Mouse (Mus musculus) embryonic facial prominence, embryonic 10.5 days (tissue): ENCODE measurements at regions not wholly inside any gene's neighbourhood (a gene's known extent, or its start where the extent isn't known, plus 50 kb on each side); places are given as distances from the start of the nearest gene placed in this dataset.

Experiments
- DNase-seq: peaks from one replicate; pipeline ENCODE4 v3.0.0-alpha.2; 2017; ENCODE audit warnings: low spot score
- H3K27ac ChIP-seq: fragments of 300-500 bp; sonication (generic); replicated peaks from 2 replicates; pipeline ENCODE4 v1.5.1; 2016; ENCODE audit warnings: mild to moderate bottlenecking
- H3K27me3 ChIP-seq: fragments of 300-500 bp; sonication (generic); replicated peaks from 2 replicates; pipeline ENCODE4 v1.6.1; 2016; ENCODE audit warnings: low read depth, mild to moderate bottlenecking; ENCODE audit not compliant: poor library complexity, severe bottlenecking
- H3K36me3 ChIP-seq: fragments of 300-500 bp; sonication (generic); replicated peaks from 2 replicates; pipeline ENCODE4 v1.6.1; 2016; ENCODE audit warnings: mild to moderate bottlenecking, moderate library complexity
- H3K4me1 ChIP-seq: fragments of 300-500 bp; sonication (generic); 2 replicates; pipeline ENCODE4 v1.6.1; 2016
- H3K4me3 ChIP-seq: fragments of 300-500 bp; sonication (generic); 2 replicates; pipeline ENCODE4 v1.5.1; 2016; ENCODE audit warnings: mild to moderate bottlenecking, moderate library complexity
- H3K9me3 ChIP-seq: fragments of 300-500 bp; sonication (generic); 2 replicates; pipeline ENCODE4 v1.6.1; 2016; ENCODE audit warnings: mild to moderate bottlenecking
- whole genome bisulfite sequencing: fragments of 180-500 bp; shearing (Covaris S2); methylation state at CpG from one replicate; pipeline ENCODE4 v1.1.7; 2016; 5-methylcytosine and 5-hydroxymethylcytosine counted together

DNA sequence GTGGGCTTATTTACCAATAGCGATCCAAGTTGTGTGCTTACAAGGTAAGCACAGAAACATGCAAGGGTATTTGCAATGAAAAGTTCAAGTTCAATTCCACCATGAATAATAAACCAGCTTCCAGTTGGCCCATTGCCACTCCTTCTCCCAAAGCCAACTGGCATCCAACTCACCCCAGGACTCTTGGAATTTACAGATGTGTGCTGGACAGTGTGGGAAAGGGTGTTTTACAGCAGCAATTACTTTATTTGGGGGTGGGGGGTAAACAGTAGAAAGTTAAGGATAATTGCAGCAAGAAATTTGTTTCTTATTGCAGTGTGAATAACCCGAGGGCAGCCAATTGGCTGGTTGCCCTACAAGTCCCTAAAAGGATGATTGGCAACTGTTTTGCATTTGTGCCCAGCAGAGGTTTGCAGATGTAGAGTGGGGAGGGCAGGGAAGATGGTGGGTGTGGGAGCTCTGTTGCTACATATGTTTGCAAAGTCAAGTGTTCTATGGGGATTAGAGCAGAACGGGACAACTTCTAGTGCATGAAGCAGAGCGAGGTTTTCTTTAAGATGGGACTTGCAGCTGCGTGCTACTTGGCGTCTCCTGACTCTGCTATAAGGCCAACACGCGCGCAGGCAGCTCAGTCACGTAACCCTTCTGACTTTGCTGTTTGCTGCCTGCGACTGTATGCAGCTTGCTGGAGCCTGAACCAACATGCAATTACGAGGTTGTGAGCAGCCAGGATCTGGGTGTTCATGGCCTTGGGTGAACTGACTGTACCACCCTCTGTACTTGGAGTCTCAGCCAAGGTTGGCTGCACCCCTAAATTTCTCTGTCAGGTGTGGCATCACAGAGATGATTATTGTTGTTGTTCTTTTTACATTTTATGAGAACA is 271.9 kb downstream of the Map2k6 start:
- H3K36me3 ChIP-seq = no peaks in the 10 kb centered on the region
- no peaks in the 10 kb centered on the region for H3K27me3 ChIP-seq
- 89% methylated on average over 12 of the region's 12 CpGs for WGBS
- H3K9me3 ChIP-seq = no peaks in the 10 kb centered on the region
- H3K4me1 ChIP-seq = 0 out of 2 replicates have a peak, but pooled peaks cover 5% of the 10 kb centered on the region
- no peak for DNase-seq
- H3K27ac ChIP-seq = no peak overlapping the region
- H3K4me3 ChIP-seq = no peak overlapping the region

DNA sequence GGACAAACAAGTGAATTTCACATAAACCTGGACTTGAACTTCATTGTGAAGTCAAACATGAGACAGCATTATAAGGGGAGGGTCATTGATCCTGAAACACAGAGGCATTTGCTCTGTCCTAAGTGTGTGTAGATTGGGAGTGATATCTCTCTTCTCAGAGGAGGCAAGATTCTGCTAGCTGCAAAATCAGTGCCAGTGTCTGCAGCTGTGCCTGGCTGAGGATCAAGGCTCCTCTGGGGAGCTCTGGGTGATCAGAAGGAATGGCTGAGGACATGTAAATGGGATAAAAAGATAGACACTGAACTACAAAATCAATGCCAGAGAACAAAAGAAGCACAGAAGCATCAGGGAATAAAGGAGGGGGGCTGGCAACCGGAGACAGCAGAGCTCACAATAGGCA is 274.0 kb downstream of the Map2k6 start:
- H3K4me3 ChIP-seq = no peak overlapping the region
- no peaks in the 10 kb centered on the region for H3K4me1 ChIP-seq
- 44% methylated on average over 1 of the region's 1 CpGs for WGBS
- H3K27ac ChIP-seq = no peak overlapping the region
- no peaks in the 10 kb centered on the region for H3K9me3 ChIP-seq
- H3K27me3 ChIP-seq = no peaks in the 10 kb centered on the region
- H3K36me3 ChIP-seq = no peaks in the 10 kb centered on the region
- no peak for DNase-seq

DNA sequence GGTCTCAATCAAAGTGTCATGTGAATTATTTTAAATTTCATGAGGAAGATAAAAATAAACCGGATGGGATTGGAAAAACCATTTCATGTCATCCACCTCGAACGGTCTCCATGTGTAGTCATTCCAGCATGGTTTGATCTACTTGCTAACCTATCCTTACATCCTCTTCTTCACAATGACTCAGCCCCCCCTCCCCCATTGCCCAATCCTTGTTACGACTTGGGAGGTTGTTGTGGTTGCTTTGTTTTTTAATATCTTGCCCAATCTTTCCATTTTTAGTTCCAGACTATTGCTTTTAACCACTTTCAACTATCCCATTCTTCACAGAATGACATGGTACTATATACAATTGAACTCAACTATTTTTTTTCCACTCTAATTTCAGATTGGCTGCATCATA is 275.0 kb upstream of the Kcnj16 start:
- H3K4me1 ChIP-seq = no peaks in the 10 kb centered on the region
- no peak overlapping the region for H3K4me3 ChIP-seq
- H3K9me3 ChIP-seq = no peaks in the 10 kb centered on the region
- 83% methylated on average over 4 of the region's 4 CpGs for WGBS
- H3K36me3 ChIP-seq = no peaks in the 10 kb centered on the region
- H3K27ac ChIP-seq = no peak overlapping the region
- no peak for DNase-seq
- no peaks in the 10 kb centered on the region for H3K27me3 ChIP-seq

DNA sequence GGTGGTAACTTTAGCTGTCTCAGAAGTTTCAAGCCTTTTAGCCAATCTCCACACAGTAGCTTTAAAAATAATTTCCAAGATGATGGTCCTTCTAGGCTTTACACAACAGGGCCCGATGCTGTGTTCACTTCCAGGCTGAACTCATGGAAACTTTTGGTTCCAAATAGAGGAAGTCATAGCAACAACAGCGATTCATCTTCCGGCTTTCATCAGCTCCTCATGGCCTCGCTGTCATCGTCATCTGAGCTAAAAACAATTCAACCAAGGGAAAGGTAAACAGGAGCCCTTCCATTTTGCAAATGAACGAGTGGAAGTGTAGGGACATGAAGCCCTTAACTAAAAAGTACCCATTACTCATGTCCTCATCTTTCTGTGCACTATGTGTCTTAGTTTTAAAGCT is 270.8 kb upstream of the Kcnj16 start:
- Histone ChIP-seq H3K27me3 (no peaks in the 10 kb centered on the region), H3K36me3 (no peaks in the 10 kb centered on the region), H3K4me1 (no peaks in the 10 kb centered on the region), H3K27ac (no peak overlapping the region), H3K9me3 (no peaks in the 10 kb centered on the region), H3K4me3 (no peak overlapping the region)
- DNase-seq = no peak
- WGBS = 88% methylated on average over 6 of the region's 6 CpGs

DNA sequence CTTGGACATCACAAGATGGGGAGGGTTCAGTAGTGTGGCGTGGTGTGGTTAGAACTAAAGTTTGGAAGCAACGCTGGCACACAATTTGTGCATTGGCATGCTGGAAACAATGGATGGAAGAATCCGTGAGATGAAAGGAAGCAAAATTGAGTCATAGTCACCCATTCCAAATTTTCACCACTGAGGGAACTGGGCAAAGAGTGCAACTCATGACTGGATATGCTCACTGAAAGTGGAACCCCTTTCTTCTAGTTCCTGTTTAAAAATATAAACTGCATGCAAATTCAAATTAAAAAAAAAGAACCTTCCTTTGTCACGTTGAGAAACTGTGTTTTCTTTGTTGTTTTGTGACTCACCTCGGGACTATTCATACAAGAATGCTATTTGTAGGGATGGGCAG is 269.5 kb upstream of the Kcnj16 start:
- H3K36me3 ChIP-seq = no peaks in the 10 kb centered on the region
- H3K9me3 ChIP-seq = no peaks in the 10 kb centered on the region
- H3K4me3 ChIP-seq = no peak overlapping the region
- H3K27ac ChIP-seq = no peak overlapping the region
- DNase-seq = no peak
- no peaks in the 10 kb centered on the region for H3K27me3 ChIP-seq
- H3K4me1 ChIP-seq = no peaks in the 10 kb centered on the region
- WGBS = 85% methylated on average over 5 of the region's 5 CpGs

DNA sequence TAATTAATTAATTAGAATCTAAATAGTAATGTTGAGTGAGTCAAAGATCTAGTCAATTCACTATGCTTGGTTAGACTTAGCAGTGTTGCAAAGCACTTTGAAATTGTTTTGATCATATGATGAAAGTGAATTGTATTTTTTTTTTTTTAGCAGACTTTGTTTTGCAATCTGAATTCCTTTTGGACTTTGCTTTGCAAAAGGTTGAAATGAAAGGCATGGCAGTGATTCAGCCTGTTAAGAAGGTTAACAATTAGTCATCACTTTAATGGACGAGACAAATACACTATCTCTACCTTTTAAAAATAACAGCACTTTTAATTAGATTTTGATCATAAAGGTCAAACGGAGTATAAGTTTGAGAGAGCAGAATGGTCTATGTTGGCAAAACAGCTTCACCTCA is 266.9 kb upstream of the Kcnj16 start:
- Histone ChIP-seq H3K4me1 (no peaks in the 10 kb centered on the region), H3K27me3 (no peaks in the 10 kb centered on the region), H3K27ac (no peak overlapping the region), H3K36me3 (no peaks in the 10 kb centered on the region), H3K4me3 (no peak overlapping the region), H3K9me3 (no peaks in the 10 kb centered on the region)
- 87% methylated on average over 2 of the region's 2 CpGs for WGBS
- no peak for DNase-seq

DNA sequence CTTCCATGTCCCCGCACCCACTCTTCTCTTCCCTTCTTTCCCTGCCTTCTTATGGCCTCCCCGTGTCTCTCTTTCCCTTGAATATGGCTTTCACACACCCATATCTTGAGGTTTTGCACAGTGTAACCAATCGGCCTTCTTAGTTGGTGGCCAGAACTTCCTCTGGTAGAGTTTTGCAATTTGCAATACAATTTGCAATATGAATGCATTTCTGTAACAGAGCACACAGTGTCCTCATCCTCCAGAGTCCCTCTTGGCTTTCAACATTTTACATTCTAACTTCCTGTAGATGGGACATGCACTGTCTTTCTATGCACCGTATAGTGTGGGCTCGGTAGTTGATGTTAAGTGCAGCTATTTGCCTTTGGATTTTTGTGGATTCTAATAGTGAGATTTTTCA is 265.7 kb upstream of the Kcnj16 start:
- WGBS = 92% methylated on average over 5 of the region's 5 CpGs
- Histone ChIP-seq H3K27me3 (no peaks in the 10 kb centered on the region), H3K36me3 (no peaks in the 10 kb centered on the region), H3K9me3 (no peaks in the 10 kb centered on the region), H3K4me3 (no peak overlapping the region), H3K27ac (no peak overlapping the region), H3K4me1 (no peaks in the 10 kb centered on the region)
- no peak for DNase-seq

DNA sequence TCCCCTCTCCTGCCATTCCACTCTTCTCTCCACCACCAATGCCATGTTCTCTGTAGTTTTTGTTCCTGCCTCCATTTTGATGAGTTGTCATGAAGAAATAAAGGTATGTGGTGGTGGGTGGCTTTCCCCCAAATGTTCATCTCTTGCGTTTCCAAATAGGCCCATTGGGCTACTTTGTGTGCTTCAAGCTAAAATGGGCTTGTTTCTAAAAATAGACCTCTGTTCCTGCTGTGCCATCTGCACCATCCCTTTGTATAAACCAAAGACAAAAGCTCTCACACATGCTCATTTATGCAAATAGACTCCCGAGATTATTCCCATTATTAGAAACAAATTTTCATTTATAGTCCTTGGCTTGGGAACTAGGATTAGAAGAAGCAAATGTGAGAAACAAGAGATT is 264.3 kb upstream of the Kcnj16 start:
- WGBS = 83% methylated on average over 2 of the region's 2 CpGs
- Histone ChIP-seq H3K27ac (no peak overlapping the region), H3K36me3 (no peaks in the 10 kb centered on the region), H3K9me3 (no peaks in the 10 kb centered on the region), H3K27me3 (no peaks in the 10 kb centered on the region), H3K4me3 (no peak overlapping the region), H3K4me1 (no peaks in the 10 kb centered on the region)
- no peak for DNase-seq

DNA sequence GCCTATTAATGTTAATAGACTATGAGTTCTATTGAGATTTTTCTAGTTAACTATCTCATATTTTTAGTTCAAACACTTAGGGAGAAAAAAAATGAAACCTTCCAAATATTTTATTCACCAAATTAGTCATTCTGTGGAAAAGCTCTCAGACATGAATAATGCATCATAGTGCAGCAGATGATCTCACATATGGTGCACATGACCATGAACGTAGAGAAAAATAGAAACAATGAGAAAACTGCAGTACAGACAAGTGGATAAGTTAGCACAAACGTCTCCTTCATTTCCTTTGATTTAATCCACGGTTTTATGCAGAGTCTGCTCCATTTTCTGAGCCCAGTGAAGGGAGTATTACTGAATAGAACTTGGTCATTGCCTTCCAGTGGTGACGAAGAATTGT is 260.5 kb upstream of the Kcnj16 start:
- H3K27ac ChIP-seq = no peak overlapping the region
- WGBS = 88% methylated on average over 4 of the region's 4 CpGs
- no peaks in the 10 kb centered on the region for H3K4me1 ChIP-seq
- no peak for DNase-seq
- no peak overlapping the region for H3K4me3 ChIP-seq
- no peaks in the 10 kb centered on the region for H3K27me3 ChIP-seq
- H3K9me3 ChIP-seq = no peaks in the 10 kb centered on the region
- no peaks in the 10 kb centered on the region for H3K36me3 ChIP-seq

DNA sequence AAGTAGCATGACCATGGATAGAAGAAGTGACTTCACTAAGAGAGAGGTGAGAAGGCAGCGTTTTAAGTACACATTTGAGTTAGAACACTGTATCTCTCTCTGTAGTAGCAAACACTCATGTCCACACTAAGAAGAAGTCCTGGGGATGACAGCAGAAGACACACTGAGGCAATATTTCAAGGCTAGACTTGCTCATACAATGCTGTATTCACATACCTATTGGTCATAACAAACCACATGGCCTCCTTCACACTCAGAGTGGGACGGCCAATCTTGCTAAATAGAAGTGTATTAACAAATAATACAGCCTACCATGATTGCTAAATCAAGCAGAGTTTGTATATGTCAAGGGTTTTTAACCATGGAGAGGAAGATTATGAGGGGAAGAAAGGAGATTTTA is 252.5 kb upstream of the Kcnj16 start:
- Histone ChIP-seq H3K27me3 (no peaks in the 10 kb centered on the region), H3K36me3 (no peaks in the 10 kb centered on the region), H3K4me1 (no peaks in the 10 kb centered on the region), H3K4me3 (no peak overlapping the region), H3K27ac (no peak overlapping the region), H3K9me3 (no peaks in the 10 kb centered on the region)
- 81% methylated on average over 2 of the region's 2 CpGs for WGBS
- no peak for DNase-seq

DNA sequence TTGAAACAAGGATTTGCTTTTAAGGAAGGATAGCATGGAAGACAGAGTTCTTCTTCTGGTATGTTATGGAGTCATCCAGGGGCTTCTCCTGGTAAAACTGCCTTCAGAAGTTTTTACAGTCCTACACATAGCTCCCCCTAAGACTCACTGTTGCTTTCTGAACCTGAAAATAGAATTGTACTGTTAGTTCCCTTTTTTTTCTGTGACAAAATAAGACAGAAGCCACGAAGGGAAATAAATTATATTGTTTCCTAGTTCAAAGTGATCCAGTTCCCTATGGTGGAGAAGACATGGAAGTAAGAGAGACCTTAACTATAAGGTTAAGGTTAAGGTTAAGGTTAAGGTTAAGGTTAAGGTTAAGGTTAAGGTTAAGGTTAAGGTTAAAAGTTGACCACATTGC is 251.5 kb upstream of the Kcnj16 start:
- DNase-seq = no peak
- Histone ChIP-seq H3K27ac (no peak overlapping the region), H3K9me3 (no peaks in the 10 kb centered on the region), H3K4me3 (no peak overlapping the region), H3K4me1 (no peaks in the 10 kb centered on the region), H3K36me3 (no peaks in the 10 kb centered on the region), H3K27me3 (no peaks in the 10 kb centered on the region)
- 59% methylated on average over 1 of the region's 1 CpGs for WGBS

DNA sequence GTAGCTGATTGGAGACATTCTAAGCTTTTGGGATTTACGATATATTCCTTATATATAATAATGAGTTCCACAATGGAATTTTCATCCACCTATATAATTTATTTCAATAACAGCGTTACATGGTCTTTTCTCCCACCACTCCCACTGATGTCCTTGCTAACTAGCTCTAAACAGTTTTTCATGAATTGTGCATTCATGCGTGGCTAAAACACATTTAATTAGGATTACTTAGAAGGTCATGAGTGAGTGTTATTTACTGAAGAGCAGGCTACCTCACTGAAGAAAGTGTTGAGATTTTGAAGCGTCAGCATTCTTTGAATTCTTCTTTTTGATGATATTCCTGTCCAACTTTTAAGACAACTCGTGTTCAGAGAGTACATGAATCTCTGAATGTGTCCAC is 245.1 kb upstream of the Kcnj16 start:
- Histone ChIP-seq H3K9me3 (no peaks in the 10 kb centered on the region), H3K27me3 (no peaks in the 10 kb centered on the region), H3K4me1 (no peaks in the 10 kb centered on the region), H3K36me3 (no peaks in the 10 kb centered on the region), H3K27ac (no peak overlapping the region), H3K4me3 (no peak overlapping the region)
- DNase-seq = no peak
- WGBS = 84% methylated on average over 5 of the region's 5 CpGs

DNA sequence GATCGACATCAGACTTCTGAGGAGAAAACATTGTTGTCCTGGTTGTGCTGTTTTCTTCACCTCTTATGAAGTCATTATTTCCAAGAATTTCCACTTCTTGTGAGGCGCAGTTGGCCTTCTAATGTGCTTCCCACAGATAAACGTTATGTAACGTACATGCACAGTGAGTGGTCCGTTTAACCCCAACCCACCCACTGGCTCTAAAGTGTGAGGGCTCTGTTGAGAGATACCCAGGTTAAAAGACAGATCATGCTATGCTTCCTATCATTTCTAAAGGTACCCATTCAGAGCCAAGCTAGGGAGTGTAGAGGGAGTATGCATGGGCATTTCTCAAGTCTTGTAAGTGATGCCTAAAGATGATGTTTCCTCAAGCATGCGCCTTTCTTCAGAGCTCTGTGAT is 243.9 kb upstream of the Kcnj16 start:
- no peak for DNase-seq
- no peak overlapping the region for H3K27ac ChIP-seq
- no peaks in the 10 kb centered on the region for H3K27me3 ChIP-seq
- H3K4me1 ChIP-seq = no peaks in the 10 kb centered on the region
- no peaks in the 10 kb centered on the region for H3K9me3 ChIP-seq
- no peaks in the 10 kb centered on the region for H3K36me3 ChIP-seq
- 88% methylated on average over 6 of the region's 6 CpGs for WGBS
- no peak overlapping the region for H3K4me3 ChIP-seq
